Mouse (Mus musculus): Measurements from ENCODE around the gene Csf2ra. TPM values are rescaled to one million over a fixed set of nuclear protein-coding genes. Genes with fewer than 3 reads are reported as not detected.
"Not testable (repeated sequence)": the region's sequence is repeated elsewhere in the genome, so short reads cannot be mapped to it uniquely, and the experiment has no call there.

Csf2ra gene
- polyA plus RNA-seq, 1 experiment from 2014 or later: 36.7 TPM

- WGBS: 57% methylated on average over 4 of the region's 4 CpGs
- not testable (repeated sequence) for H3K36me3 ChIP-seq; H3K4me1 ChIP-seq; ATAC-seq (ENCODE audit: low FRiP score, low read depth); H3K27me3 ChIP-seq; H3K4me3 ChIP-seq; H3K9me3 ChIP-seq; H3K9ac ChIP-seq; H3K4me2 ChIP-seq (replicated peaks); H3K27ac ChIP-seq
Observed at GRCm38 (mm10) chr19:61247334-61247733, 19.1 kb upstream of the Csf2ra start.

DNA sequence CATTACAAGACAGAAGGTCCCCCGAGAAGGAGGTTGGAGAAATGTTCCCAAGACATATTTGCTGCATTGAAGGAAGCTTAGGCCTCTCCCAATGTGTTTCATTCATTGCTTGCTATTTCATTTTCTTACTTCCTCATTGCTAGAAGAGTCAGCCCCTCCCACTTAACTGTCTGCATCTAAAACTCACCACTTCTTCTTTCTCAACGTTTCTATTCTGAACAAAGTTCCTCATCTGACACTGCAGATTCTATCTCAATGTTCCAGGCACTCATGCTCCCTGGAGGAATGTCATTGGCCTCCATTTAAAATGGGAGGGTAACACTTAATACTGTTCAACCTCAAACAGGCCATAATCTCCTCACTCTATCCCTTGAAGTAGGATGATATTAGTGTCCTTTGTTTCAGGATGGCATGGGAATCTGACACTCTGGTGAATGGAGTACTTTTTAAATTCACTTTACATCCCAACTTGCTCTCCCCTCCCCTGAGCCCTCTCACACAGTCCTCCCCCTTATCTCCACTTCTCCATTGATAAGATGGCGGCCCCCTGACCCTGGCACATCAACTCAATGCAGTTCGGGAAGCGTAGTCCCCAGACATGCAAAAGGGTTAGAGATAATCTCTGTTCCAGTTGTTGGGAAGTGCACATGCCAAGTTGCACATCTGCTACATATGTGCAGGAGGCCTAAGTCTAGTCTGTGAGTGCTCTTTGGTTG, 16.6 kb upstream of the Csf2ra start:
- ATAC-seq (ENCODE audit: low FRiP score, low read depth): no peak
- no peak overlapping the region for H3K4me2 ChIP-seq (replicated peaks)
- 79% methylated on average over 5 of the region's 5 CpGs for WGBS
- H3K9me3 ChIP-seq: no peaks in the 10 kb centered on the region
- no peaks in the 10 kb centered on the region for H3K4me1 ChIP-seq
- no peaks in the 10 kb centered on the region for H3K27me3 ChIP-seq
- no peaks in the 10 kb centered on the region for H3K36me3 ChIP-seq
- no peak overlapping the region for H3K9ac ChIP-seq
- H3K27ac ChIP-seq: no peak overlapping the region
- no peak overlapping the region for H3K4me3 ChIP-seq

DNA sequence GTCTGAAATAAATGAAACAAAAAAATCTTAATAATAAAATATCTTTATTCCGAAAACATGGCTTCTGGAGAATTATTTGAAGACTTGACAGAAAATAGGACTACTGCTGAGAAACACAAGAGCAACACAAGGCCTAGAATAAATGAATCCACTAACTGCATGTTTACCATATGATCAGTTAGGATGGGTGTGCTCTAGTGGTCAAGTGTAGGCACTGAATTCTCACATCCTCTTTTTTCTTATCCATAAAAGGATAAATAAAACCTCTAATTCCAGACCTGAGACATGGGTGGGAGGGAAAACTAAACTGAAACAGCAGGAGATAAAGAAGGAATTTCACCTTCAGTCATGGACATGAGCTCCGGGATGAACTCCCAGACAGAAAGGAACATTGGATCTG, 9.7 kb upstream of the Csf2ra start:
- Histone ChIP-seq H3K9ac (no peak overlapping the region), H3K4me3 (no peak overlapping the region), H3K27me3 (no peaks in the 10 kb centered on the region), H3K27ac (no peak overlapping the region), H3K4me1 (no peaks in the 10 kb centered on the region), H3K9me3 (no peaks in the 10 kb centered on the region), H3K4me2 (replicated peaks) (no peak overlapping the region), H3K36me3 (no peaks in the 10 kb centered on the region)
- no peak for ATAC-seq (ENCODE audit: low FRiP score, low read depth)
- 80% methylated on average over 2 of the region's 2 CpGs for WGBS

- Histone ChIP-seq H3K27ac (no peak overlapping the region), H3K4me3 (no peak overlapping the region), H3K9ac (no peak overlapping the region), H3K4me1 (no peaks in the 10 kb centered on the region), H3K36me3 (no peaks in the 10 kb centered on the region), H3K4me2 (replicated peaks) (no peak overlapping the region), H3K27me3 (no peaks in the 10 kb centered on the region), H3K9me3 (no peaks in the 10 kb centered on the region)
- 59% methylated on average over 5 of the region's 5 CpGs for WGBS
- no peak for ATAC-seq (ENCODE audit: low FRiP score, low read depth)
Observed at GRCm38 (mm10) chr19:61234532-61234931, 6.3 kb upstream of the Csf2ra start.

DNA sequence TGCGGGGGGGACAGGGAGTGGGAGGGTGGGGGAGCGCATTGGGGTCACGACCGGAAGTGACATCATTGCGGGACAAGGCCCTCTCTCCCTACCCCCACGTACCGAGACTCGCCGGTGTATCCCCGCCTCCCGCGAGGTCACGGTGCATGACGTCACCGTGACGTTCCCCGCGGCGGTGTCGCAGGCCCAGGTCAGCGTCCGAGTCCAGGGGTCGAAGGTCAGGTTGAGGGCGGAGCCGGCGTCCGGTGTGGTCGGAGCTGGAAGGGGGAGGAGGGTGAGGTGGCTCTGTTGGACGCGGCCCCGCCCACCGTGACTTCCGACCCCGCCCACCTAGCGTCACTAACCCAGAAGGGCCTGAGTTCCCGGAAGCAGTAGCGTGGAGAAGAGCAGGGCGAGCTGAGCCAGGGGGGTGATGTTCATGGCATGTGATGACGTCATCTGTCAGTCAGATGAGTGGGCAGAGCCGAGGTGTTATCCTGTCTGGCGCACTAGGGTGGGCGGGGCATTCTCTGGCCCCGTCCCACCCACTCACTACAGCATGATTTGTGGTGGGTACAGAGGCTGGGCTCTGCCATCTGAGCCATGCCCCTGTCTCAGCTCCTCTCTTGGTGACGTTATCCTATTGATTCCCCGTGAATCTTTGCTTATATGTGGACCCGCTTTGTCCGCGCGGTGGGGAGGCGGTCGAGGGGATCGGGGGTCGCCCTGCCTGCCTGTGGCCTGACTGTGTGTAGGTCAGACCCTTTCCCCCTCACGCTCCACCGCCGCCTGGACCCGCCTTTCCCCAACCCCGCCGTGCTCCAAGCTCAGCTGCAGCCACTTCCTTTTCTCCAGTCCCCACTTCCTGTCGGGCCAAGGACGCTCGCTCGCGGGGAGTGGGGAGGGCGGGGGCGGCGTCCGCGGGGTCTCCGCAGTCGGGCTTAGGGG, 1.0 kb downstream of the Csf2ra start:
- peak overlapping the region; percentile 58 for H3K4me3 ChIP-seq
- peak; percentile 85 for ATAC-seq (ENCODE audit: low FRiP score, low read depth)
- H3K9me3 ChIP-seq: no peaks in the 10 kb centered on the region
- no peaks in the 10 kb centered on the region for H3K27me3 ChIP-seq
- peak overlapping the region; percentile 84 for H3K27ac ChIP-seq
- H3K4me1 ChIP-seq: no peaks in the 10 kb centered on the region
- WGBS: 1% methylated on average over 65 of the region's 71 CpGs
- H3K4me2 ChIP-seq (replicated peaks): peak overlapping the region; percentile 65
- no peaks in the 10 kb centered on the region for H3K36me3 ChIP-seq
- peak overlapping the region; percentile 53 for H3K9ac ChIP-seq

DNA sequence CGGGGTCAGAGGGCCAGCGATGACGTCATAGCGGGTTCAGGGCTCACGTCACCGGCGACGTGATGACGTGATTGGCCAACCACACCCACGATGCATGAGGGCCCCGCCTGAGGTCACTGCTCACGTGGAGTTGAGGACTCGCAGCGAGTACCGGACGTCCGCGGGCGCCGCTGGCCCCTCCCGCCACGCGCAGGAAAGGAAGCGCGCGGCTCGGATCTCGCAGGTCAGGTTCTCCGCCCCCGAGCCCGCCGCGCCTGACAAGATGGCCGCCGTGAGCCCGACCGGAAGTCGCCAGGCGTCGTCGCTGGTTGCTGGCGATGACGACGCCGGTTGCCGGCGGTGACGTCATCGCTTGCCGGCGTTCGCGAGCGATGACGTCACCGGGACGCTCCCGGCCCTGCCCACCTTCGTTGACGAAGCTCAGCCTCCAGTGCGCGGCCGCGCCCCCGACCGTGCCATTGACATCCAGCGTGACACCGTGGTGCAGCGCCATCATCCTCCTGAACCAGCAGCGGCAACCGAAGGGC, 1.8 kb downstream of the Csf2ra start:
- Histone ChIP-seq H3K36me3 (no peaks in the 10 kb centered on the region), H3K27ac (peak overlapping the region; percentile 84), H3K27me3 (no peaks in the 10 kb centered on the region), H3K4me2 (replicated peaks) (peak overlapping the region; percentile 65), H3K9ac (peak overlapping the region; percentile 35; the same call in 1 of the 2 replicates), H3K4me3 (peak overlapping the region; percentile 58), H3K4me1 (no peaks in the 10 kb centered on the region), H3K9me3 (no peaks in the 10 kb centered on the region)
- ATAC-seq (ENCODE audit: low FRiP score, low read depth): peak; percentile 34
- 4% methylated on average over 68 of the region's 71 CpGs for WGBS

- H3K9me3 ChIP-seq: no peaks in the 10 kb centered on the region
- H3K9ac ChIP-seq: peak overlapping the region; percentile 35
- H3K27ac ChIP-seq: peak overlapping the region; percentile 84; the same call in 1 of the 2 replicates
- 5% methylated on average over 62 of the region's 70 CpGs for WGBS
- H3K36me3 ChIP-seq: no peaks in the 10 kb centered on the region
- H3K4me2 ChIP-seq (replicated peaks): peak overlapping the region; percentile 65
- H3K4me3 ChIP-seq: peak overlapping the region; percentile 58
- peak; percentile 65 for ATAC-seq (ENCODE audit: low FRiP score, low read depth)
- H3K27me3 ChIP-seq: 0 out of 2 replicates have a peak, but pooled peaks cover 3% of the 10 kb centered on the region
- H3K4me1 ChIP-seq: no peaks in the 10 kb centered on the region
Observed at GRCm38 (mm10) chr19:61225526-61226400, 2.5 kb downstream of the Csf2ra start.

- Histone ChIP-seq H3K4me2 (replicated peaks) (peak overlapping the region; percentile 65), H3K9me3 (no peaks in the 10 kb centered on the region), H3K27me3 (0 out of 2 replicates have a peak, but pooled peaks cover 4% of the 10 kb centered on the region), H3K4me1 (no peaks in the 10 kb centered on the region), H3K9ac (no peak overlapping the region), H3K27ac (no peak overlapping the region), H3K4me3 (peak overlapping the region; percentile 58), H3K36me3 (no peaks in the 10 kb centered on the region)
- no peak for ATAC-seq (ENCODE audit: low FRiP score, low read depth)
- 34% methylated on average over 50 of the region's 53 CpGs for WGBS
Observed at GRCm38 (mm10) chr19:61224678-61225525, 3.3 kb downstream of the Csf2ra start.

GRCm38 (mm10) chr19:61223706-61224328, 4.4 kb downstream of the Csf2ra start:
- no peaks in the 10 kb centered on the region for H3K36me3 ChIP-seq
- no peak overlapping the region for H3K9ac ChIP-seq
- 88% methylated on average over 6 of the region's 6 CpGs for WGBS
- H3K9me3 ChIP-seq: no peaks in the 10 kb centered on the region
- no peak for ATAC-seq (ENCODE audit: low FRiP score, low read depth)
- 0 out of 2 replicates have a peak, but pooled peaks cover 4% of the 10 kb centered on the region for H3K27me3 ChIP-seq
- H3K4me1 ChIP-seq: no peaks in the 10 kb centered on the region
- no peak overlapping the region for H3K27ac ChIP-seq
- H3K4me3 ChIP-seq: no peak overlapping the region
- no peak overlapping the region for H3K4me2 ChIP-seq (replicated peaks)

DNA sequence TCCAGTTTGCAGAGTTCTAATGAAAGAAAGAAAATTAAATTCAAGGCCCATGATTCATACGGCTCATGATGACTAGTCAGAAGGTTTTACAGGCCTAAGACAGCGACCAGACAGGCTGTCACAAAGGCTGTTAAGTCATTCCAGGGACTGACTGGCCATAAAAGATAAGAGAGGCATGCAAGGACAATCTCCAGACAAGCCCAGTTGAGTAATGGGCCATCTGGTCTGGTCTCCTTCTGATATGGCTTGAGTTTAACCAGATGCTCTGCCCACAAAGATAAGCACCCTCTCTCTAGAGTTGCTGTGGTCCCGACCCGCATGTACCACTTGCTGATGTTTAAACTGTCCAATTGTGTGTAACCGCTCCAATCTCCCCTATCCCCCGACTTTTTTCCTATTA, 20.7 kb downstream of the Csf2ra start:
- H3K4me3 ChIP-seq; ATAC-seq (ENCODE audit: low FRiP score, low read depth): not testable (repeated sequence)

More for the DNA sequence above, 20.7 kb downstream of the Csf2ra start:
- WGBS: 71% methylated on average over 6 of the region's 6 CpGs
- not testable (repeated sequence) for H3K4me1 ChIP-seq; H3K36me3 ChIP-seq; H3K4me2 ChIP-seq (replicated peaks); H3K27ac ChIP-seq; H3K9me3 ChIP-seq; H3K27me3 ChIP-seq; H3K9ac ChIP-seq

Data from limb, embryonic 13.5 days (tissue).